Mouse (Mus musculus) cerebellum, adult 2 months (tissue): ENCODE measurements around the gene F5.

Source experiments
- CTCF ChIP-seq: fragments of 200-500 bp; IDR thresholded peaks from 2 replicates; pipeline ENCODE4 v1.5.1; 2011; ENCODE audit warnings: low read depth, mild to moderate bottlenecking, control low read depth, low read length, moderate library complexity, borderline replicate concordance; ENCODE audit not compliant: insufficient read depth
- POLR2A ChIP-seq: fragments of 200-500 bp; IDR thresholded peaks from 2 replicates; pipeline ENCODE4 v1.6.1; 2011; ENCODE audit warnings: low read length, control low read depth, borderline replicate concordance; ENCODE audit not compliant: insufficient read depth

DNA sequence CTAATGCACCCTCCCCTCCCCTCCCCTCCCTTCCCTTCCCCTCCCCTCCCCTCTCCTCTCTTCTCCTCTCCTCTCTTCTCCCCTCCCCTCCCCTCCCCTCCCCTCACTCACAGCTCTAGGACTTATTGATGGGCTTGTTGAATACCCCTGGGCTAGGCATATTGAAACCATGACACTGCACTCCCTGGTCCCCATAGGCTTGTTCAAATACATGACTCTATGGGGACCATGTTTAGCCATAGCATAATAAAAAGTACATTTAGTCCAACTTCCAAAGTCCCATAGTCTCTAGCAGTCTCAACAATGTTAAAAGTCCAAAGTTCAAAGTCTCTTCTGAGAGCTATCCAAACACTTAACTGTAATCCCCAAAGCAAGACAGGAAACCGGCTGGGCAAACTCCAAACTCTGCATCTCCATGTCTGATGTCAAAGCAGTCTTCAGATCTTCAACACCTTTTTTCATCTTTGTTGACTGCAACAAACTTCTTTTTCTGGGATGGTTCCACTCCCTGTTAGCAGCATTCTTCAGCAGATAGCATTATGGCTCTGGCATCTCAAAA is 35.4 kb downstream of the F5 start:
- no peak for TF ChIP-seq CTCF
- TF ChIP-seq POLR2A: no peak
